Mouse (Mus musculus) small intestine, adult 2 months (tissue): ENCODE data around the gene Ptges3.

Experiments used
- CTCF ChIP-seq: fragments of 200-500 bp; IDR thresholded peaks from 2 replicates; pipeline ENCODE4 v1.5.1; 2012; ENCODE audit warnings: low read depth, mild to moderate bottlenecking, control low read depth, inconsistent platforms, low read length, moderate library complexity, mixed read lengths; ENCODE audit not compliant: insufficient replicate concordance, insufficient read length; ENCODE audit errors: extremely low read depth
- POLR2A ChIP-seq: fragments of 200-500 bp; IDR thresholded peaks from 2 replicates; pipeline ENCODE4 v1.6.1; 2012; ENCODE audit warnings: low read depth, mild to moderate bottlenecking, control low read depth, inconsistent platforms, low read length, moderate library complexity

DNA sequence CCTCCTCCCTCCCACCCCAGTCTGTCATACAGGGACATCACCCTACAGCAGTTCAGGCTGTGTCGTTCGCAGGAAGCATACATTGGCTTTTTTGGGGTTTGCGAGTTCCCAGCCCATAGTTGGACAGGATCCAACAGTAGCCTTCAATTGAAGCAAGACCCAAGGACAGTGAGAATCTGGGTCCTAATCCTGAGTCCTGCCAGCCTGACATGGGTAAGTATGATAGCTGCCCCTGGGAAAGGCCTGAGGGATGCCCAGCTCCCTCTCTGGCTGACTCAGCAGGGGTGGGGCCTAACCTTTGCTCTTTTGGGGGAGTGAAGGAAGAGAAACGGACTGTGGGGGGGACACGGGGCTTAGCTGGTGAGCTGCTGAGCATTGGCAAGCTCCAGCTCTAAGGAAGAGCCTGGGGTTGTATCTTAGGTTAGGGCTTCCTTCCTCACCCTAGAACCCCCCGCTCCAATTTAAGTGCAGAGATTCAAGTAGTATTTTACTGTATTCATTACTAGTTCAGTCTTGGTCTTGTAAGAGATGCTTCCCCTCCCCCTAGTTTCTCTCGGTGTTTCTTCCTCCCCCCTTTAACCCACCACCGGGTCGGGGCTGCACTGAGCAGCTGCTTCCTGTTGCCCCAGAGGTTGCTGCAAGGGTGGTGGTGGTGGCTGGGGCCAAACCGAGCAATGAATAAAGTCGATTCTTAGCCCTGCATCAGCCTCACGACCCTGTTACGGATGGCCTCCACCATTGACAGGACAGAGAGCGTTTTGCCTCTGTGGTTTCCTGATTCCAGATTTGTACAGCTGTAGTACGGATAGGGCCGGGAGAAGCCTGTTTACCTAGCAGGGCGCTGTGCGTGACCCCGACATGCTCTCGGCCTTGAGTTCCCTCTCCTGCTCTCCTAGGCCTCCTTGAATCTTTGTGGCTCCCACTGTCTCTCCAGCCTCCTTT lies 33.1 kb downstream of the Ptges3 start, which contains the start of gene Baz2a:
- no peak for TF ChIP-seq CTCF
- no peak; the same call in 1 of the 2 replicates for TF ChIP-seq POLR2A
